Mouse (Mus musculus): ENCODE data around the gene Plekhh3.

The Plekhh3 gene

DNA sequence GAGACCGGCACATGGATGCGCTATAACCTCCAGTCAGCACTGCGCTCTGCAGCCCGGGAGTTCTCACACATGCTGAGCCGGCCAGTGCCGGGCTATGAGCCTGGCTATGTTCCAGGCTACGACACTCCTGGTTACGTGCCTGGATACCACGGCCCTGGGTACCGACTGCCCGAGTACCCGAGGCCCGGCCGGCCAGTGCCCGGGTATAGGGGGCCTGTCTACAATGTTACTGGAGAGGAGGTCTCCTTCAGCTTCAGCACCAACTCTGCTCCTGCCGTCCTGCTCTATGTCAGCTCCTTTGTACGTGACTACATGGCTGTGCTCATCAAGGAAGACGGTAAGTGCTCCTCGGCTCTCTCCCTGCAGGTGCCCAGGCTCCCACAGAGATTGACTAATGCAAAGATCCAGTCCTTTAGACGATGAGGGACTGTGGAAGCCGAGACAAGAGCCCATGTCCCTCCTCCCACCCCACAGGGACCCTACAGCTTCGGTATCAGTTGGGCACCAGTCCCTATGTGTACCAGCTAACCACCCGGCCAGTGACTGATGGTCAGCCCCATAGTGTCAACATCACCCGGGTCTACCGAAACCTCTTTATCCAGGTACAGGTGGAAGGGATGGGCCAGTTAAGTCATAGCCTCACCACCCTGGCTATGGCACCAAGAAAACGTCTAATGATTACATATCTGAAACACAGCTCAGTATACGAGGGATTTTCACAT lies 15.5 kb upstream of the Plekhh3 start:
- no peak for DNase-seq (ENCODE audit: low spot score in 2 of 2)

DNA sequence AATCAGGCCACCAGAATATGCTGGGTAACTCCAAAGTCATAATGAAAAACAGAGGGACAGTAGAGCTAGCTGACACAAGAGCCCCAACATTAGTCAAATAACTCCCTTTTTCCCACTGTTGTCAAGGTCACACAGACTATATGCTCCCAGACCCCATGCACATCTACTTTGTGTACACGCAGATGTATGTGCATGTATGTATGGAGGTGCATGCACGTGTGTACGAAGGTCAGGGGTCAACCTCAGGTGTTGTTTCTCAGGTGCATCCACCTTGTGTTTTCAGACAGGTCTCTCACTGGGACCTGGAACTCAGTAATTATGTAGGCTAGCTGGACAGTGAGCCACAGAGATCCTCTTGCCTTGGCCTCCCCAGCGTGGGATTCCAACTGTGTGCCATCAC lies 14.3 kb upstream of the Plekhh3 start:
- no peak for DNase-seq (ENCODE audit: low spot score in 2 of 2)

DNA sequence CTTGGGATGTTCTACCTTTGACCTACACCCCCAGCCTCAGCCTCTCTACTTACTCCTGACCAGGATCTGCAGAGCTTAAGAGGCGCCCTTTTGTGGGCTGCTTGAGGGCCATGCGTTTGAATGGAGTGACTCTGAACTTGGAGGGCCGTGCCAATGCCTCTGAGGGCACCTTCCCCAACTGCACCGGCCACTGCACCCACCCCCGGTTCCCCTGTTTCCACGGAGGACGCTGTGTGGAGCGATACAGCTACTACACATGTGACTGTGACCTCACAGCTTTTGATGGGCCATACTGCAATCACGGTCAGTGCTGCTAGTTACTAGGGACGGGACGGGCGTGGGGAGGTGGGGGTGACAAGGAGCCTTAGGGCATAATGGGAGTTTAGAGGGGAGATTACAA lies 13.8 kb upstream of the Plekhh3 start:
- DNase-seq (ENCODE audit: low spot score in 2 of 2): no peak

DNA sequence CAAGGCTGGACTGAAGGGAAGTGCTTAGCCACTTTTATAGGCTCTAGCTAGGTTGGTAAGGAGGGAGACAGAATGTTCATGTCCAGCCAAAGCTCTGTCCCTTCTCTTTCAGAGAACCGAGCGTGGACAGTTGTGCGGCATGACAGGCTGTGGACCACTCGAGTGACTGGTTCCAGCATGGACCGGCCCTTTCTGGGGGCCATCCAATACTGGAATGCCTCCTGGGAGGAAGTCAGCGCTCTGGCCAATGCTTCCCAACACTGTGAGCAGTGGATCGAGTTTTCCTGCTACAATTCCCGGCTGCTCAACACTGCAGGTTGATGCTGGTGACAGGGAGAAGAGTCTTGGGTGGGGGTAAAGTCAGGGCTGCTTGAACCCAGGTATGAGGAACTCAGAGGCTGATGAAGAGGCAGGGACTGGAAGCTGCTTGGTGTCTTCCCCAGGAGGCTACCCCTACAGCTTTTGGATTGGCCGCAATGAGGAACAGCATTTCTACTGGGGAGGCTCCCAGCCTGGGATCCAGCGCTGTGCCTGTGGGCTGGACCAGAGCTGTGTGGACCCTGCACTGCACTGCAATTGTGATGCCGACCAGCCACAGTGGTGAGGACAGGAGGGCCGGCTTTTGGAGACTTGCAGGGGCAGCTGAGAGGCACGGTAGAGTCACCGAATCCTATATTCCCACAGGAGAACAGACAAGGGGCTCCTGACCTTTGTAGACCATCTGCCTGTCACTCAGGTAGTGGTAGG lies 11.8 kb upstream of the Plekhh3 start:
- DNase-seq (ENCODE audit: low spot score in 2 of 2): no peak

DNA sequence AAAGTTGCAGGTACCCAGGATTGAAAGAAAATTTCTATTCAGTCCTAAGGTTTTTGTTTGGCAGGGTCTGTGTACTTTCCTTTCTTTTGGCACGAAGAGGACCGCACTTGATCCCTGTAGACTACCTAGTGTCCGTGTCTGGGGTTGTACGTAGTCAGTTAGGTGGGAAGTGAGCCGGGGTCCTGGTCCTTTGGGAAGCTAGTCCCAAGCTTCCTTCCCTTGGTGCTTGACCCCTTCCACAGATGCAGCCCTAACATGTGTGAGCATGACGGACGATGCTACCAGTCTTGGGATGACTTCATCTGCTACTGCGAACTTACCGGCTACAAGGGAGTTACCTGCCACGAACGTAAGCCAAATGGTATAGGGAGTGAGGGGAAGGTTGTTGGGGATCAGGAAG lies 10.8 kb upstream of the Plekhh3 start:
- no peak for DNase-seq (ENCODE audit: low spot score in 2 of 2)

DNA sequence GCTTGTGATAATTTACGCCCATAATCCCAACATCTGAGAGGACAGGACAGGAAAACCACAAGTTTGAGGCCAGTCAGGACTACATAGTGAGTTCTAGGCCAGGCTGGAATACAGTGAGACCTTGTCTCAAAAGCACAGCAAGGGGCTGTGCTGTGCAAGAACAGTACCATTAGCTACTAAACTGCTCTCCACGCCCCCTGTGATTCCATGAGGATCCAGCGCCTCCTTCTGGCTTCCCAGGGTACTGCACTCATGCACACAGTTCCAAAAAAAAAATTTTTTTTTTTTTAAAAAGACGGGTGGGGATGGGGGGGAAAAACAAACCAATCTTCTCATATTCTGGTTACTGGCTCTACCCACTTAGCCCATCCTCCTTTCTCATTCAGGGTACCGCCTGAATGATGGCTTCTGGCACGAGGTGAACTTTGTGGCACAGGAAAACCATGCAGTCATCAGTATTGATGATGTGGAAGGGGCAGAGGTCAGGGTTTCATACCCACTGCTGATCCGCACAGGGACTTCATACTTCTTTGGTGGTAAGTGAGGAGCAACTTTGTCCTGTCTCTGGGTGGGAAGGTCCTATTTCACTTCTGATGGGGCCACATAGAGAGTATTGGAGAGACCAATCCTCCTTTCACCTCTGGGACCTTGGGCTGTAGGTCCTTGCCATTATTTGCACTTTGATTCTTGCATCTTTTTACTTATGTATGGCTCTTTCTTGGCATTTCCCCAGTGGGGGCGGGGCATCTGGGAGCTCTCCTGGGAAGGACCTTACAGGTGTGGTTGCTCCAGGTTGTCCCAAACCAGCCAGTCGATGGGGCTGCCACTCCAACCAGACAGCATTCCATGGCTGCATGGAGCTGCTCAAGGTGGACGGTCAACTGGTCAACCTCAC lies 9.9 kb upstream of the Plekhh3 start:
- DNase-seq (ENCODE audit: low spot score in 2 of 2): peak in 1 of 2 experiments; percentile 52

DNA sequence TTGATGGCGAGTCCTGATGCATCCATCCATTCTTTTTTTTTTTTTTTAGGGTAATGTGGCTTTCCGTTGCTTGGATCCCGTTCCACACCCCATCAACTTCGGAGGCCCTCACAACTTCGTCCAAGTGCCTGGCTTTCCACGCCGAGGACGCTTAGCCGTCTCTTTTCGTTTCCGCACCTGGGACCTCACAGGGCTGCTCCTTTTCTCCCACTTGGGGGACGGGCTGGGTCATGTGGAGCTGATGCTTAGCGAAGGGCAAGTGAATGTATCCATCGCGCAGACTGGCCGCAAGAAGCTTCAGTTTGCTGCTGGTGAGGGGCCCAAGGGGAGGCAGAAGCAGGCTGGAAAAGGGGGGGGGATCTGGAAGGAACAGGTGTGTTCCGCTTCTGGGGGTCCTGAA lies 9.1 kb upstream of the Plekhh3 start:
- DNase-seq (ENCODE audit: low spot score in 2 of 2): no peak

DNA sequence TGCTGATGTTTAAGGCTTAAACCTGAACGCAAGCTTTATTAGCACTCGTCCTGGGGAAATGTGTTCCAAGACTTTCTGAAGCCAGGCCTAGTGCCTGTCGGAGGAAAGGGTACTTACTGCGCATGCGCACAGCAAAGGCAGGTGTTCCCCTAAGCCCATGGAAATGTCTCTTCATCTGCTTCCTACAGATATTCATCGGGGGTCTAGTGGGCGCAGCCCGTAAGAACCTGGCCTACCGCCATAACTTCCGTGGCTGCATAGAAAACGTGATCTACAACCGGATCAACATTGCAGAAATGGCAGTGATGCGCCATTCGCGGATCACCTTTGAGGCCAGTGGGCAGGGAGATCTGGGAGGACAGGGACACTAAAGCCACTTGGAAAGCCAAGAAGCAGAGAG lies 8.2 kb upstream of the Plekhh3 start:
- no peak for DNase-seq (ENCODE audit: low spot score in 2 of 2)

DNA sequence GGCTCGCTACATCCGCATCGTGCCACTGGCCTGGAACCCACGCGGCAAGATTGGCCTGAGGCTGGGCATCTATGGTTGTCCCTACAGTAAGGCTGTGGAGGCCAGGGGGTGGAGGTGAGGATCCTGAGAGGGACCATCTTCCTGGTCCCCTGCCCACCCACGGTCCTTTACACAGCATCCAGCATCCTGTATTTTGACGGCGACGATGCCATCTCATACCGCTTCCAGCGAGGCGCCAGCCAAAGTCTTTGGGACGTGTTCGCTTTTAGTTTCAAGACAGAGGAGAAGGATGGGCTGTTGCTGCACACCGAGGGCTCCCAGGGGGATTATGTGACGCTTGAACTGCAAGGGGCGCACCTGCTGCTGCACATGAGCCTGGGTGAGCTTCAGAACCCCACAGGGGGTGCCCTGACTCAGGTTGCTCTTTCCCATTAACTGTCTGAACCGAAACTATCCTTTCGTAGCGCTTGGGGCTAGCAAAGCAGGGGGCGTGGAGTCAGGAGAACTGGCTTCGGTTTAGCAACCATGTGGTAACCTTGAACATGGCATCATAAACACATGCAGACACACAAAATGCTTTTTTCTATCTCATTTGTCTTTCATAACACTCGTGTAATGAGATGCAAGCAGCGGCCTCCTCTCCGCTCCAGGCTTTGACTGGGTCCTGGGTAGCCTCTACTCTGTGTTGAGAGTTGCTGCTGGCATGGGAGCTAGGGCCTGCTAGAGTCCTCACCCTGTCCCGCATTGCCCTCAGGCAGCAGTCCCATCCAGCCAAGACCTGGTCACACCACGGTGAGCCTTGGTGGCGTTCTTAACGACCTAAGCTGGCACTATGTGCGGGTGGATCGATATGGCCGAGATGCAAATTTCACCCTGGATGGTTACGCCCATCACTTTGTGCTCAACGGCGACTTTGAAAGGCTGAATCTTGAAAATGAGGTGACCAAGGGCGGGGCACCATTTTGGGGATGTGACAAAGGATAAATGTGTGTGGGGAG lies 7.2 kb upstream of the Plekhh3 start:
- DNase-seq (ENCODE audit: low spot score in 2 of 2): no peak

DNA sequence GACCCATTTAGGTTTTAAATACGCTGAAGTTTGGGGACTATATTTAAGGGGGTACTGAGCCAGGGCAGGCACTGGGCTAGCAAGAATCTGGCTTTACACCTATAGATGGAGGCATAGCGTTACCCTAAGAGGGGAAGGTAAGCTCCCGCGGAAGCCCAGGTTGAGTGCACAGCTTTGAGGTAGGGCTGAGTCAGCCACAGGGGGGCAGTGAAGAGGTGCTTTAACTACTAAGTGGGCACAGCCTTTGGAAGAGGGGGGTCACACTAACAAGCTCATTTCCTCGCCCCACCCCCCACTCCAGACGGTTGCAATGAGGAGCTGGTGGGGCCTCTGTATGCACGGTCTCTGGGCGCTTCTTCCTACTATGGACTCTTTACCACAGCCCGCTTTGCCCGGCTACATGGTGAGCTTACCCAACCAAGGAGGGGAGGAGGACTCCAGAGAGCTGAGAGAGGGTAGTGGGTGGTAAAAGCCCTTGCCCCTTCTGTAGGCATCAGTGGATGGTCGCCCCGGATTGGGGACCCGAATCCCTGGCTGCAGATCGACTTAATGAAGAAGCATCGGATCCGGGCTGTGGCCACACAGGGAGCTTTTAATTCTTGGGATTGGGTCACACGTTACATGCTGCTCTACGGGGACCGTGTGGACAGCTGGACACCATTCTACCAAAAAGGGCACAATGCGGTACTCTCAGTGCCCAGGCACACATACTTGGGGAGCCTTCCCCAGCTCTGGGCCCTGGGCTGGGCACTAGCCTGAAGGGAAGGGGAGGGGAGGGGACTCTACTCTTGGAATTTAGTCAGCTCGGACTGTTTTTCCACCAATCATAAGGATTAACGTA lies 6.0 kb upstream of the Plekhh3 start:
- DNase-seq (ENCODE audit: low spot score in 2 of 2): peak; percentile 66 to 84

DNA sequence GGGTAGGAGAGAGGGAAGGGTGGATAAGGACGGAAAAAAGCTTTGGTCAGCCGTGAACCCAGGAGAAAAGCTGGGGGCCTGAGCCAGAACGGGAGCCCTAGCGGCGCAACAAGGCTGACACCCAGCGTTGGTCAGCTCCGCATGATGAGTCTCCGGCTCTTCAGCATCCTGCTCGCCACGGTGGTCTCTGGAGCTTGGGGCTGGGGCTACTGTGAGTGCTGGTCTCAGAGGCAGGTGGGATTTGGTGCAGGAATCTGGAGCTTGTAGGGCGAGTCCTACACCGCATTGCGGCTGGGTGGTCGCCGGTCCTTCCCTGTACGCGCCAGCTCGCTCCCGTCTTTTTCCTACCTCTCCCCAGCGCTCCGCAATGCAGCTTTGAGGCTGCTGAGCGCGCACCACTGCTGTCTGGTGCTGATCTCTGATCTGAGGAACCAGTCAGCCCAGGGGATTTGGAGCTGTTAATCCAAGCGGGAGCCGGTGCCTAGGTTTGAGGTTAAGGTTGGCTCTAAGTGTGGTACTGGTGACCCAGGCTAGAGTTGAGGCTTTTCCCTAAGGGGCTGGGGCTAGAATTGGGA lies 5.1 kb upstream of the Plekhh3 start:
- no peak for DNase-seq (ENCODE audit: low spot score in 2 of 2)

DNA sequence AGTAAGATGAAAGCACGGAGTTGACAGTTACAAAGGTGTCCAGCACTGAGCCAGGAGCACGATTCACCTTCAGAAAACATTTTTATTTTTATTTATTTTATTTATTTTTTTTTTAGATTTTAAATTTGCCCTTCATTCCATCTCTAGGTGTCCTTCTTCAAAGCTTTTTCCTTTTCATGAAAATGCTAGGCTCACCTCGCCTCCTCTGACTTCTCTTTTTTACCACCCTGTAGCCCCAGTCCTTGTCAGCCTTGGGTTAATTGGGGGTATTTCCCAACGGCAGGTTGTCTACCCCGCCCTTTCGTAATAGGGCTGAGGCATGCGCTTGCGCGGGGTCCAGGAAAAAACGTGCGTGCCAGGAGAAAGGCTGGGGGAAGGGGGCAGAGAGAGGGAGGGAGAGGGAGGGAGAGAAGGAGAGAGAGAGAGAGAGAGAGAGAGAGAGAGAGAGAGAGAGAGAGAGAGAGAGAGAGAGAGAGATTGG lies 4.5 kb upstream of the Plekhh3 start:
- DNase-seq (ENCODE audit: low spot score in 2 of 2): no peak

DNA sequence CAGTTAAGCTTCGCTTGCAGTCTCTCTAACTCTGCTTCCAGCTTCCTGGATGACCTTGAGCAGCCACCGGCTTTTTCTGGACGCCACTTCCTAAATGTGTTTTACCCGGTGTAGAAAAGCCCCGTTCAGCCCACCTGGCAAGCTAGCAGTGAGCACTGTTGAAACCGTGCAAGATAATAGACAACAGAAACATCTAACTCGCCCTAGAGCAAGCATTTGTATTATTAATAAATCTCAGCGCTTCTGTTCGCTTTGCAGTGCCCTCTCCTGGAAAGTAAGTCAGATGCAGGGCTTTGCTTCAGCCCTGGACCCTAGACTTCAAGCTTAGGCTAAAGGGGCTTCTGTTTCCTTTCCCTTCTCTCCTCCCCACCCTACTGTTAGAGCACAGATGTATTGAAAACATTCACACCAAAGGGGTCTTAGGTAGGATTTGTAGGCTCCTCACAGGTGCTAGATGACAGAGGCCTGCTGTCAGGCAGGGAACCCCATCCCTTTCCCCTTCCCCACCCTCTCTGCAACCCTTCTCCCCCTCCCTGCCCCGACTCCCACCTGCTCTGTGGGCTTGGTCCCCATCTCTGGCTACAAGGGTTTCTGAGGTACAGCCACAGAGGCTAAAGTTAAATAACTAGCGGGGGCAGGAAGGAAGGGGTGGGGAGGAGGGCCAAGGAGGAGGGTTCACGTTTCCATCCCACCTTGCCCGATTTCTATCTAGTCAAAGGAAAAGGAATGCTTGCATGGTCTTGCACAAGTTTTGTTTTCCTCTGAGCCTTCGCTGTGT lies 3.9 kb upstream of the Plekhh3 start, which contains the start of gene Ccr10:
Gene Ccr10, minus strand, starts transcription at position 593 of the 778 bp plus-strand sequence.
- DNase-seq (ENCODE audit: low spot score in 2 of 2): no peak

DNA sequence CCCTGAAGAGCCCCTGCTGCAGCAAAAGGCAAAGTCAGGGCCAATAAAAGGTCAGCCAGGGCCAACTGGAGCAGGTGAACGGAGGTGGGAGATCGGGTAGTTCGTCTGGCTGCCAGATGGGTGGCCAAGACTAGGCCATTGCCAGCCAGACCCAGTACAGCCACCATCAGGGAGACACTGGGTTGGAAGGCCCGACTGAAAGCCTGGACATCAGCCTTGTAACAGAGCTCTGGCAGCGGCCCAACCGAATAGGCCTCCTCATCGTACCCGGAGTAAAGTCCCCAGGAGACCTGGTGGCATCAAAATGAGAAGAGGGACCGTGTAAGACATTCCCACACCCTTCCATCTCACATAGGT lies 3.2 kb upstream of the Plekhh3 start:
- no peak for DNase-seq (ENCODE audit: low spot score in 2 of 2)

DNA sequence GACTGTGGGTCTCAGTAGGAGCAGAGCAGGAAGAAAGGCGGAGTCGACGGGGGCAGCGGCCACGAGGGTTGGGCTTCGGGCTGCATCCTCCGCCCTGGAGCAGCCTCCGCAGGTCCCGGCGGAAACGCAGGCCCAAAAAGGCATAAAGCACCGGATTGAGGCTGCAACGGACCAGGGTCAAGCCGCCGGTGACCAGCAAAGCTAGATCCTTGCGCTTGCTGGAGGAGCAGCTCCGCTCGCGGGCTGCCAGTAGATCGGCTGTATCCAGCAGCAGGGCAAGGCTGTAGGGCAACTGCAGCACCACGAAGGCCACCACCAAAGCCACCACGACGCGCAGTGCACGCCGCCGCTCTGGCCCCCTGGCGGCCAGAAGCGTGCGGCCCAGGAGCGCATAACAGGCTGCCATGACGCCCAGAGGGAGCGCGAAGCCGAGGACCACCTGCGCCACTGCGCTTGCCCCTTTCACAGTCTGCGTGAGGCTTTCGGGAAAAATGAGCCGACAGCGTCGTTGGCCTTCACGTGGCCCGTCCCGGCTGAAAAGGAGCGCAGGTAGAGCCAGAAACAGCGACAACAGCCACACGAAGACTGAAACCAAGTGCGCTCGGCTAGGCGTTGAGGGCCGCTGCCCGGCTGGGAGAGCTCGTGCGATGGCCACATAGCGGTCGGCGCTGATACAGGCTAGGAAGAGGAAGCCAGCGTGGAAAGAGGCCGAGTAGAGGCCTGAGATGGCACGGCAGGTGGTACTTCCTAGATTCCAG lies 2.7 kb upstream of the Plekhh3 start:
- peak; percentile 62 to 78 for DNase-seq (ENCODE audit: low spot score in 2 of 2)

DNA sequence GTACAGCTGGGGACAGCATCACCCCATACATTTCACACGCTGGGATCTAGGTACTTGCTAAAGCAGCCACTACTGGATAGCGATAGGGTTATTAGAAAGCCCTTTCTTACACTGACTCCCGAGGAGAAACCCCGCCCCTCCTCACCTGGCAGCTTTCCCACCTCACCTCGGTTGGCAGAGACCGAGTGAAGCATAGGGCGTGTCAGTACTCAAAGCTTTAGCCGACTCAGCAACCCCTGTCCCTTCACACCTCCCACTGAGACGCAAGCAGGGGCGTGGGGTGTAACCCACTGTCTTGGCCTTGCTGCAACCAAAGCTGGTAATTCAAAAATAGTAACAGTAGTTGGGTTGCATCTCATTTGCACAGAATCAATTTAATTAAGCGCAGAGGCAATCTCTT lies 2.0 kb upstream of the Plekhh3 start:
- no peak for DNase-seq (ENCODE audit: low spot score in 2 of 2)

DNA sequence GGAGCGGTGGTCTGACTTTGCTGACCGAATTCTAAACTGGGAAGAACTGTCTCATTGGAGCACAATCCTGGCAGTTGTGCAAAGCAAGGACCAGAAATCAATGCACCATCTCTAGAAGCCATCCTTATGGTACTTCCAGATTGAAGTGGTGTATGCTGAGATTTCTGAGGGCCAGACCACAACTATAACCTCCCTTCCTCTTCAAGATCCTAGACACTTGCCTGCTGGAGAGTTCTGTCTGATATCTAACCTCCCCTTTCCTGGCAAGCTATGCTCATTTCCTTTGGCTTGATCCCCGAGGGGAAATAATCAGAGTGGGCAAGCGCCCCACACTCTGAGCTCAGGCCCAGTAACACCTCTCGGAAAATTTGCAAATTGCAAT lies 1.3 kb upstream of the Plekhh3 start:
- DNase-seq (ENCODE audit: low spot score in 2 of 2): no peak

DNA sequence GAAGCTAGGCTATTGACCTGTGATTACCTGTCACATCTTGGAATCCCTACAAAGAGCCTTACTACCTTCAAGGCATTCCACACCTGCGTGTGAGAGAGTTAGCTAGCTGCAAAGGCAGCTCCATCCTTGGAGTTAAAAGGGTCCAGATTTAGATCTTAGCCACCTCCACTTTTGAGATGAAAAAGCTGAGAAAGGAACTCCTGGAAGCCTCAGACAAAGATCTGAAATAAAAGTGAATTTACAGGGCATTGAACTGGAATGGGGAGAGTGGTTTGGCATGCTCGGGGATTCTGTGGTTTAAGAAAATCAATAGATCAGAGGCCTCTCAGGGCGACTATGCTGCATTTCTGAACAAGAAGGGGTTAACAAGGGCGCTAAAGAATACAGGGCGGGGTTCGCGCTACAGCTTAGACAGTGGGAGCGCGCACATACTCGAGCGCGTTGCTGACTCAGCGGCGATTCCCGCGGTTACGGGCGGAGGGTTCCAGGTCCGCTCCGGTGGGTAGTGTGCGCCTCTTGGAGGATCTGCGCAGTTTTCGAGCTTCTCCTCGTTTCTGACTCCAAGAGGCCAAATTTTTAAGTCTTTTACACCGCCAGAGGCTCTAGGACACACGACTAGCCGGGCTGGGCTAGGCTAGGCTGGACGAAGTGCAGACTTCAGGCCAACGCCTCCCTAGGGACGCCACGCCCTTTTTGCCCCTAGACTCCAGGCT lies 726 bp upstream of the Plekhh3 start:
- DNase-seq (ENCODE audit: low spot score in 2 of 2): no peak
